Mouse (Mus musculus): ENCODE measurements at regions not wholly inside any gene's neighbourhood (a gene's known extent, or its start where the extent isn't known, plus 50 kb on each side); places are given as distances from the start of the nearest gene placed in this dataset.

GRCm38 (mm10) chr12:9228486-9228885 is 198.7 kb downstream of the Ttc32 start:
- no peak for TF ChIP-seq POLR2A (IDR thresholded peaks at IDR 0.05; ENCODE audit: low read depth, low read length)
- TF ChIP-seq CTCF (IDR thresholded peaks at IDR 0.05; ENCODE audit: extremely low read depth, insufficient read depth, insufficient read length, insufficient replicate concordance), result no peak
